8 mouse cellular contexts compared by ENCODE assay signal in the genomic region with DNA sequence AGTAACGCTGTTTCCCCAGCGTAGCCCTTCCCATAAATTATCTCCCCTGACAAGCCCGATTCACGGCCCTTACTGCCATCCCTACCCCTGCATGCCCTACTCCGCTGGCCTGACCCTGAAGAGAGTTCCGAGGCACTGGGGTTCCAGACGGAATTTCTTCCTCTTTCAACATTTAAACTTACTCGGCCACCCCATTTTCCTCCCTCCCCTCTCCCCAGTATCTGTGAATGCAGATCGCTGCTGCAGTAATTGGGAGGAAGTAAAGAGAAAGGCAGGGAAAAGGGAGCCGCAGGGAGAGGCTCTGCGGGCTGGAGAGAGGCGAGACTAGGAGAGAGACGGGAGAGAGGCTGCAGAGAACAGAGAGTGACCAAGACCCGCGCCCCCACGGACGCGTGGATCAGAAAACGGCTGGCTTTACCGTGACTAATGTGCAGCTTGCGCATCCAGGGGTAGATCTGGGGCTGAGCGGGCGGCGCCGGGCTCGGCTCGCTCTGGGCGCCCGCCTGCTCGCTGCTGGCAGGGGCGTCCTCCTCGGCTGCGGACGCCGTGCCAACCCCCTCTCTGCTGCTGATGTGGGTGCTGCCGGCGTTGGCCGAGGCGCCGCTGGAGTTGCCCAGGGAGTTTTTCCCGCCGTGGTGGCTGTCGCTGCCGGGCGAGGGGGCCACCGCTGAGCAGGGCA. TPM values are rescaled to one million over a fixed set of nuclear protein-coding genes. Genes with fewer than 3 reads are reported as not detected.
A peak's percentile ranks its signal among the peaks of the same experiment; 100 is the strongest.
DNase-seq lines count a peak whose midpoint lies in the region; ATAC-seq and TF ChIP-seq lines count a peak whose summit lies in the region.

No protein-coding gene starts in this region.

- peak; percentile 4; the same call in 1 of the 2 replicates for TF ChIP-seq POLR2A in lung, adult 2 months (IDR thresholded peaks at IDR 0.05; ENCODE audit: borderline replicate concordance, extremely low read depth, low read depth, low read length)

- no peaks in the 10 kb centered on the region for H3K36me3 ChIP-seq in forebrain, embryonic 15.5 days
- peaks cover 48% of the 10 kb centered on the region for H3K36me3 ChIP-seq in neural tube, embryonic 14.5 days (ENCODE audit: control insufficient read depth, insufficient read depth, low read length)

- H3K9me3 ChIP-seq in forebrain, embryonic 15.5 days, result no peaks in the 10 kb centered on the region
- no peaks in the 10 kb centered on the region for H3K9me3 ChIP-seq in neural tube, embryonic 14.5 days (ENCODE audit: control insufficient read depth, low read length)

- no peak for DNase-seq in lung, adult 2 months
- DNase-seq in lung, postnatal 25 days (ENCODE audit: low spot score), result no peak
- DNase-seq in kidney, postnatal 25 days, result peak; percentile 44 to 67
- DNase-seq in ovary, postnatal 14 days (ENCODE audit: low spot score), result no peak
- DNase-seq in cerebellum, postnatal 14 days, result no peak
- DNase-seq in spleen, adult 12 weeks (ENCODE audit: low spot score), result no peak

- ATAC-seq in forebrain, embryonic 15.5 days (replicated peaks), result no peak
- no peak; the same call in 1 of the 2 replicates for ATAC-seq in neural tube, embryonic 14.5 days (ENCODE audit: low read depth)

- no peak overlapping the region for H3K9ac ChIP-seq in forebrain, embryonic 15.5 days (replicated peaks)
- peak overlapping the region; percentile 98 for H3K9ac ChIP-seq in neural tube, embryonic 14.5 days (replicated peaks; ENCODE audit: low read depth, low read length)

- peak overlapping the region; percentile 31 for H3K4me2 ChIP-seq in forebrain, embryonic 15.5 days (replicated peaks)
- peak overlapping the region; percentile 99 for H3K4me2 ChIP-seq in neural tube, embryonic 14.5 days (ENCODE audit: low read depth, low read length)

- no peak overlapping the region for H3K27ac ChIP-seq in forebrain, embryonic 15.5 days (replicated peaks)
- H3K27ac ChIP-seq in neural tube, embryonic 14.5 days (ENCODE audit: low read depth, low read length), result peak overlapping the region; percentile 92

- no peaks in the 10 kb centered on the region for H3K4me1 ChIP-seq in lung, adult 2 months (ENCODE audit: control insufficient read depth, insufficient read depth, low read length)
- peaks cover 11% of the 10 kb centered on the region for H3K4me1 ChIP-seq in forebrain, embryonic 15.5 days
- H3K4me1 ChIP-seq in neural tube, embryonic 14.5 days (ENCODE audit: control insufficient read depth, insufficient read depth, low read length), result peaks cover 80% of the 10 kb centered on the region

- H3K4me3 ChIP-seq in lung, adult 2 months (replicated peaks; ENCODE audit: extremely low read depth, low read depth, low read length), result peak overlapping the region; percentile 94
- peak overlapping the region; percentile 12 for H3K4me3 ChIP-seq in forebrain, embryonic 15.5 days
- peak overlapping the region; percentile 88 for H3K4me3 ChIP-seq in neural tube, embryonic 14.5 days (ENCODE audit: low read depth, low read length)

- no peak for TF ChIP-seq CTCF in lung, adult 2 months (IDR thresholded peaks at IDR 0.05; ENCODE audit: insufficient read depth, low read length)

- 12% methylated on average over 46 of the region's 46 CpGs for WGBS in lung, adult 2 months
- WGBS in forebrain, embryonic 15.5 days, result 0% methylated on average over 46 of the region's 46 CpGs
- WGBS in neural tube, embryonic 14.5 days, result under 1% methylated on average over 46 of the region's 46 CpGs

- peaks cover 98% of the 10 kb centered on the region for H3K27me3 ChIP-seq in forebrain, embryonic 15.5 days
- H3K27me3 ChIP-seq in neural tube, embryonic 14.5 days (ENCODE audit: control insufficient read depth, insufficient read depth, low read length), result no peaks in the 10 kb centered on the region

RNA-seq across cellular contexts. Expression of a gene that starts 0.9 kb away (rescaled TPM):
- 29.1 and 46.9 TPM in 2 replicates for polyA plus RNA-seq in lung, adult 2 months (2012; rRNA removed)
- not detected in 2 replicates for polyA plus RNA-seq in forebrain, embryonic 15.5 days (2015; fragmentation: Nextera tagmentation; extraction: Ambion mirVana)
- polyA plus RNA-seq in neural tube, embryonic 14.5 days (2014; fragmentation: Nextera tagmentation; extraction: Ambion mirVana), result 20.9 and 30.6 TPM in 2 replicates

RNA-seq across cellular contexts. Expression of a gene that starts 5.0 kb away (rescaled TPM):
- 1.7 and 2.3 TPM in 2 replicates for polyA plus RNA-seq in lung, adult 2 months (2012; rRNA removed)
- not detected in 2 replicates for polyA plus RNA-seq in forebrain, embryonic 15.5 days (2015; fragmentation: Nextera tagmentation; extraction: Ambion mirVana)
- 10.1 and 15.7 TPM in 2 replicates for polyA plus RNA-seq in neural tube, embryonic 14.5 days (2014; fragmentation: Nextera tagmentation; extraction: Ambion mirVana)

RNA-seq across cellular contexts. Expression of a gene that starts 9.6 kb away (rescaled TPM):
- 12.8 and 13.4 TPM in 2 replicates for polyA plus RNA-seq in lung, adult 2 months (2012; rRNA removed)
- not detected in 2 replicates for polyA plus RNA-seq in forebrain, embryonic 15.5 days (2015; fragmentation: Nextera tagmentation; extraction: Ambion mirVana)
- 10.8 and 13.4 TPM in 2 replicates for polyA plus RNA-seq in neural tube, embryonic 14.5 days (2014; fragmentation: Nextera tagmentation; extraction: Ambion mirVana)

RNA-seq across cellular contexts. Expression of a gene that starts 9.6 kb away (rescaled TPM):
- polyA plus RNA-seq in lung, adult 2 months (2012; rRNA removed), result 0.37 and 0.39 TPM in 2 replicates
- polyA plus RNA-seq in forebrain, embryonic 15.5 days (2015; fragmentation: Nextera tagmentation; extraction: Ambion mirVana), result not detected in 2 replicates
- 4.2 TPM in 1 of 2 replicates, not detected in the other for polyA plus RNA-seq in neural tube, embryonic 14.5 days (2014; fragmentation: Nextera tagmentation; extraction: Ambion mirVana)

RNA-seq across cellular contexts. Expression of a gene that starts 12.0 kb away (rescaled TPM):
- 5.7 and 8.4 TPM in 2 replicates for polyA plus RNA-seq in lung, adult 2 months (2012; rRNA removed)
- polyA plus RNA-seq in forebrain, embryonic 15.5 days (2015; fragmentation: Nextera tagmentation; extraction: Ambion mirVana), result not detected in 2 replicates
- 1.6 and 2.7 TPM in 2 replicates for polyA plus RNA-seq in neural tube, embryonic 14.5 days (2014; fragmentation: Nextera tagmentation; extraction: Ambion mirVana)

Comparison
In these comparisons a context has a peak if more than half of its experiments do, and no peak if none do; other contexts are left out.
1. DNase-seq: peak in kidney, postnatal 25 days (2 of 2); none in lung, adult 2 months (single experiment), lung, postnatal 25 days (single experiment), ovary, postnatal 14 days (single experiment), cerebellum, postnatal 14 days (0 of 2) and spleen, adult 12 weeks (single experiment).
2. H3K4me3 ChIP-seq: peak in every context shown above with its lines; median percentile 94 in lung, adult 2 months; 88 in neural tube, embryonic 14.5 days; 12 in forebrain, embryonic 15.5 days.
3. RNA of a gene that starts 0.9 kb away (polyA plus RNA-seq): 29.1 to 46.9 TPM in lung, adult 2 months and 20.9 to 30.6 TPM in neural tube, embryonic 14.5 days; not detected in forebrain, embryonic 15.5 days; every median in the first group is over 10 times any median in the second.
4. RNA of a gene that starts 9.6 kb away (polyA plus RNA-seq): 10.8 to 13.4 TPM in neural tube, embryonic 14.5 days and 12.8 to 13.4 TPM in lung, adult 2 months; not detected in forebrain, embryonic 15.5 days; every median in the first group is over 10 times any median in the second.